Mouse (Mus musculus): ENCODE measurements around the gene Bptf.
A peak's percentile ranks its signal among the peaks of the same experiment; 100 is the strongest.
"Not testable (repeated sequence)": the region's sequence is repeated elsewhere in the genome, so short reads cannot be mapped to it uniquely, and the experiment has no call there.

Bptf gene

DNA sequence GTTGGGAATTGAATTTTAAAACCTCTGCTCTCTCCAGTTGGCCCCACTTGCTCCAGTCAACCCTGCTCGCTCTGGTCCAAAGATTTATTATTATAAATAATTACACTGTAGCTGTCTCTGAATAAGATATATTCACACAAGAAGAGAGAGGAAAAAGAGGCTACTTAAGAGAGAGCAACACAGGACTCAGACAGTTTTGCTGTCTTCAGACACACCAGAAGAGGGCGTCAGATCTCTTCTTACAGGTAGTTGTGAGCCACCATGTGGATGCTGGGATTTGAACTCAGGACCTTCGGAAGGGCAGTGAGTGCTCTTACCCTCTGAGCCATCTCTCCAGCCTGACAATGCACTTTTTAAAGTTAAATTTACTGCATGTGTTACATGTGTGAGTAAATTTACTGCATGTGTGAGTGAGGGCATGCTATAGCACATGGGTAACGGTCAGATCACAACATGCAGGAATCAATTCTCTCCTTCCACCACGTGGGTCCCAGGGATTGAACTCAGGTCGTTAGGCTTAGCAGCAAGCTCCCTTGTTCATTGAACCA, 114.5 kb downstream of the Bptf start:
- DNase-seq (ENCODE audit: low spot score in 2 of 2): no peak

DNA sequence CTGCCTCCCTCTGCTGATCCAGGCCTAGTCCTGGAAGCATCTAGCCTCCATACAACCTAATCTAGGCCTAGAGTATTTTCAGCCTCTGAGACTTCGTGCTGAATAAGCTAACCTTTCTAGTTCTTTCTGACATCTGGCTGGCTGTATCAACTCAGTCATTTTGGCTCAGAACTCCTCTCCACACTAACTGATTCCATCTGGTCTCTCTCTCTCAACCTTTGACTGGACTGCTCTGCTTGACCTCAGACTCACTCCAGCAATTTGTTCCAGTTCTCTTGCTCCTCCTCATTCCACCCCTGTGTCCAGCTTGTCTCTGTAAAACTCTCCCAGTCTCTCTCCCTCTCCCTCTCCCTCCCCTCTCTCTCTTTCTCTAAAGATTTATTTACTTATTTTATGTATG, 115.0 kb downstream of the Bptf start:
- DNase-seq (ENCODE audit: low spot score in 2 of 2): no peak

DNA sequence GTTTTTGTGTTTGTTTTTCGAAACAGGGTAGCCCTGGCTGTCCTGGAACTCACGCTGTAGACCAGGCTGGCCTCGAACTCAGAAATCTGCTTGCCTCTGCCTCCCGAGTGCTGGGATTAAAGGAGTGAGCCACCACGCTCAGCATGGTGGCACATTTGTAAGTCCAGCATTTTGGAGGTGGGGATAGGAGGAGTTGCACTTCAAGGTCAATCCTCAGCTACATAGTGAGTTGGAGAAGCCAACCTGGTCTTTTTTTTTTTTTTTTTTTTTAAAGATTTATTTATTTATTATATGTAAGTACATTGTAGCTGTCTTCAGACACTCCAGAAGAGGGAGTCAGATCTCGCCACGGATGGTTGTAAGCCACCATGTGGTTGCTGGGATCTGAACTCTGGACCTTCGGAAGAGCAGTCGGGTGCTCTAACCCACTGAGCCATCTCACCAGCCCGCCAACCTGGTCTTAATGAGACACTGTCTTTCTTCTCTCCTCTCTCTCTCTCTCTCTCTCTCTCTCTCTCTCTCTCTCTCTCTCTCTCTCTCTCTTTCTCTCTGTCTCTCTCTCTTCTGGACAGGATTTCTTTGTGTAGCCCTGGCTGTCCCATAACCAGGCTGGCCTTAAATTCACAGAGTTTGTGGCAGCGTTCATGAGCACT, 116.3 kb downstream of the Bptf start:
- DNase-seq (ENCODE audit: low spot score in 2 of 2): not testable (repeated sequence)

DNA sequence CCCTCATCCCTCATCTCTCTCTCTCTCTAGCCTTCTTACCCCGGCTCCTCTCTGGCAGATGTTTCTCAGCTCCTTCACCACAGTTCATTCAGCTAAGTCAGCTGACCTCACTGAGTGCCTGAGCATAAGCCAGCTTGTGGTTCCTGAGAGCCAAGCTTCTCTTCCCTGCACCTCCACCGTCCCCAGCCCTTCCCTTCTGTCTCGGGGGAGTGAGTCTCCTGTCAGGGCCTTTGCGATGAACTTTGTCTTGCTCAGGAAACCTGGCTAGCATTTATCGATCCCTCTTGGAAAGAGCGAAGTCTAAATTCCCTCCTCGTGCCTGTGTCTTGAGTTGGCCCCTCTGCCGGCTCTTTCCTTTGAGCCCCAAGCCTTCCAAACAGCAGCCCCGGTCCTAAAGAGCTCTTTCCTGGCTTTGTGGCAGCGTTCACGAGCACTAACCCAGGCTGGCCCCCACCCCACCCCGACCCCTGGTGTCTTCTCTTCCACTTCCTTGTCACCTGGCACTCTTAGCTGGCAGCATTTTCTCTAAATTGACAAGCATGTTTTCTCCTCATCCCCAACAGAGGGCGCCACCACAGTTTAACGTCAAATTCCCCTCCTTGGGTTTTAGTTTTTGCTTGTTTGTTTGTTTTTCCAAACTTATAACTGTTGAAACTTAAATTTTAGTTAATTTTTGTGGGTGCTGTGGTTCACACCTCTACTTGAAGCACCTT, 117.2 kb downstream of the Bptf start:
- no peak for DNase-seq (ENCODE audit: low spot score in 2 of 2)

DNA sequence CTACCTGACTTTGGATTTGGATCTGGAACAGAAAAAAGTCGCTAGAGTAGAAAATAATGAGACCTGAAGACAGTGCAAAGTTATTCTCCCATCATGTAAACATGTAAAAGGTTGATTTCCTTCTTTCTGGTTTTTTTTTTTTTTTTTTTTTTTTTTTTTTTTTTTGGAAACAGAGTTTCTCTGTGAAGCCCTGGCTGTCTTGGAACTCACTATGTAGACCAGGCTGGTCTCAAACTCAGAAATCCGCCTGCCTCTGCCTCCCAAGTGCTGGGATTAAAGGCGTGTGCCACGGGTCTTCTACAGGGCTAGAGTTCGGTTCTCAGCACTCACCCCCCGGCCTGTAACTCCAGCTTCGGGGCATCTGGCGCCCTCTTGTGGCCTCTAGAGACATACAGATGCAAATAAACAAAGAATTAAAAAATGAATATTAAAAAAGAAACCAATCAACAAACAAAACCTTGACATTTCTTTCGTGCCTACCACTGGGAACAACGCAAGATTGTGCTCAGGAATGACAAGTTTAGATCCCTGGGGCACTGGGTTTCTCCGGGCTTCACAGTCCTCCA, 117.8 kb downstream of the Bptf start:
- no peak for DNase-seq (ENCODE audit: low spot score in 2 of 2)

DNA sequence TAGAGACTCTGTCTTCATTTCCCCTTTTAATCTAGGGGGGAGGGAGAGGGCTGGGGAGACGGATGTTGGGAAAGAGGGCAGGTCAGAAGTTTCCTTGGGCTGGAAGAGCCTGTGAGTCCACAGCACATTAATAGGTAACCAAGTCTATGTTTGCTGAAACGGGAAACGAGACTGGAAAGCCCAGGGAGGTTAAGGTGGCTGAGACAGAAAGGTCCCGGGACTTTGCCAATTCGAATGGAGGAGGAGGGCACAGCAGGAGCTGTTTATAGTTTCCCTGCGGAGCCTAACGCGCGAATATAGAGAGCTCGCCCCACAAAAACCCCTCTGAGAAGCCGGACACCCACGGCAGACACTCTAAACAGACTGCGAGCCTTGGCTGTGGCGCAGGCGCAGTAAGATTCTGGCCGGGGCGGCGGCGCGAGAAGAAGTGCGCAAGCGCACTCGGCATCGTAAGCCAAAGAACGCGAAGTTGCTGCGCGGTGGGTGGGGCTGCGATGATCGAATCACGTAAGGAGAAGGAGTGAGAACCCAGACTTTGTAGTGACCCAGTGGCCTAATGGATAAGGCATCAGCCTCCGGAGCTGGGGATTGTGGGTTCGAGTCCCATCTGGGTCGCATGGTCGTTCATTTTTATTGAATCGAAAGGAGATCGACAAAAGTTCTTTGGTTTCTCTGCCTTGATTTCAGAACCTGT, 119.5 kb downstream of the Bptf start:
- DNase-seq (ENCODE audit: low spot score in 2 of 2): peak; percentile 97 to 99

DNA sequence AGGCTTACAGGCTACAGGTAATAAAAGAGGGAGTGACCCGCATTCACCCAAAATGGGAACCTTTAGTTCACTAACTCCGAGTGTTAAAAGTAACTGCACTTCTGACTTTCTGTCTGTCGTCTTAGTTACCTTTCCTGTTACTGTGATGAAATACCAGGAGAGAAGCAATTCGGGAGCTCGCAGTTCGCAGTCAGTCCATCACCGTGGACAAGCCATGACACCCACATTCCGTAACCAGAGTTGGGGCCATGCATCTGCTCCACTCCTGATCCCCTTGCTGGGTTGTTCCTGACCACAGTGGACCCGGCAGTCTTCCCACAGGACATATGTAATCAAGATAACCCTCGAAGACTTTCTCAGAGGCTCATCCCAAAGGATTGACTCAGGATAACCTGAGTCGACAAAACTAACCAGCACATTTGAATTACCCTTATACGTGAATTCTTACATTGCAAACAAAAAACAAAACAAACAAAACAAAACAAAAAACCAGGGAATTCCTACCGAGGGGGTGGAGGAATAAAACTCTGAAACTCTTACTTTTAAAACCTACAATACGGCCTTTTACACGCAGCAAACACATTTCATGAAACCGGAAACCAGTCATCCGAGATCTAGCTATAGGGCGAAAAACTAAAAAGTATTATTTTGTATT, 120.1 kb downstream of the Bptf start:
- DNase-seq (ENCODE audit: low spot score in 2 of 2): peak in 1 of 2 experiments; percentile 27

DNA sequence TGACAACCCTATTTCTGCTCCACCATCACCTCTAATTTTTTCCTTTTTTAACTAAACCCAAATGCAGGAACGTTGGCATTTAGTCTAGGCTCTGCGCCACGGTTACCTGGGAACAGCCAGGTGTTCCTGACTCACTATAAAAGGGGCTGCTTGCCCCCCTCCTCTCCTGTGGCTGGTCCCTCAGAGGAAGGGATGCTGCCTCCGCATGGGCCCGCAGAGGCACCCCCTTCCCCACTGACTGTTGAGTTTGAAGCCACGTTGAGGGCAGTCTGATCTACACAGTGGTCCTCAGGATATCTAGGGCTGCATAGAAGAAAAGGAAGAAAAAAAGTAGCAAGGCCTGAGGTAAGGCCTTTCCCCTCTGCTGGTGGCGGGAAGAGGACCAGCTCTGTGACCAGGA, 120.8 kb downstream of the Bptf start:
- DNase-seq (ENCODE audit: low spot score in 2 of 2): no peak

DNA sequence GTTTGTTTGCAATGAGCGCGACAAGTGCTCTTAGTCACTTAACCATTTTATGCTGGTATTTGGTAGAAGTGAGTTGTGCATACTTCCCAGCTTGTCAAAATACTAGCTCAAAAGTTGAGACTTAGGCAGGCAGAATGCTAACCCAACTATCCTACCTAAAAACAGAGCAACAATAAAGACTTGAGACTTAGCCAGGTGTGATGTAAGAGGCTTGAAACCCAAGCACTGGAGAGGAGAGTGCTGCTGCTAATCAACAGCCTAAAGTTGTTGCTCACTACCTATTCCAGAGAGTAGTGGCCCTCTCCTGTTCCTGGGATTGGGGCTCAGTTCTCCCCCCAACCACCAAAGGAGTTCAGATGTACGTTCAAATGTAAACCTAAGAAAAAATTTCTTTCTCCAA, 121.5 kb downstream of the Bptf start:
- DNase-seq (ENCODE audit: low spot score in 2 of 2): no peak

DNA sequence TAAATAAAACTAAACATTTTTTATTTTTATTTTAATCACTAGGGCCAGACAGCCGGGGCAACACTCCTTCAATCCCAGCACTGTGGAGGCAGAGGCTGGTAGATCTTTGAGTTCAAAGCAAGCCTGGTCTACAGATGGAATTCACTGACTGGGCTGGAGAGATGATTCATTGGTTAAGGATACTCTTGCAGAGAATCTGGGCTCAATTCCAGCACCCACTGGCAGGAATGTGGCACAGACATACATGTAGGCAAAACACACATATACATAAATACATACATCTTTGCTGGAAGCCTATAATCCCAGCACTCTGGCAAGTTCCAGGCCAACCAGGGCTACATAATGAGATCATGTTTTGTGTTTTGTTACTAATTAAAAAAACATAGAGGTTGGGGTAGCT, 126.4 kb downstream of the Bptf start:
- no peak for DNase-seq (ENCODE audit: low spot score in 2 of 2)

DNA sequence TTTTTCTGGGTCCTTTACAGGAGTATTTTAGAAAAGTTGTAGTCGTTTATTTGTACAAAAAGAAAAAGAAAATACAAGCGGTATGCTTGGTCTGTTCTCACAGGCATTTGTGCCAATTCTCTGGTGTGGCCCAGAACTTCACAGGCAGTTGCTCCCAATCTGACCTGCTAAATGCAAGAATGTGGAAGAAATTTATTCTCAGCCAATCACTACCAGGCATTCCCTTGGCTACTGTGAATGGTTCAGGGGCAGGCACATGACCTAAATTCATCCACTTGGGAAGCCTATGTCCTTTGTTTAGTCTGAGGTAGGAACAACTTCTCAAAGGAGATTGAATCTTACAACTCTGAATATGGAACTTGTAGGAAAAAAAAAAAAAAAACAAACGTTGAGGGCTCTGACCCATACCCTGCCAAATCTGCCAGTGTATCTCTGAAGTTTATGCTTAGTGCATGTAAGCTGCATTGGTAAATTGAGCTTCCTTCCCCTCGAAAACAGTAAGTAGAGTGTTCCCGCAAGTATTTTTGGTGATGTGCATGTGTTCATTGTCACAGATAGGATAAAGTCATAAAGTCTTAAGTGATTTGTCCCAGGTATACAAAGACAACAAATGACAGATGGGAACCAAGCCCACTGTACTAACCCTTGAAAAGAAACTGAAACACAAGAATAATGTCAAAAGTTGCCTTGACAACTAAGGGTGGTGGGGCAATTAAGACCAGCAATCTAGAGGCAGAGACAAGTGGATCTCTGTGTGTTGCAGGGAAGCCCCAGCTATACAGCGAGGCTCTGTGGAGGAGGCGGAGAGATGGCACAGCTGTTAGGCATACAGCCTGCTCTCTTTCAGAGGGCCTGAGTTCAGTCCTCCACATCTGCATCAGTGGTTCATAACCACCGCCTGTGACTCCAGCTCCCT, 129.9 kb downstream of the Bptf start:
- DNase-seq (ENCODE audit: low spot score in 2 of 2): no peak

DNA sequence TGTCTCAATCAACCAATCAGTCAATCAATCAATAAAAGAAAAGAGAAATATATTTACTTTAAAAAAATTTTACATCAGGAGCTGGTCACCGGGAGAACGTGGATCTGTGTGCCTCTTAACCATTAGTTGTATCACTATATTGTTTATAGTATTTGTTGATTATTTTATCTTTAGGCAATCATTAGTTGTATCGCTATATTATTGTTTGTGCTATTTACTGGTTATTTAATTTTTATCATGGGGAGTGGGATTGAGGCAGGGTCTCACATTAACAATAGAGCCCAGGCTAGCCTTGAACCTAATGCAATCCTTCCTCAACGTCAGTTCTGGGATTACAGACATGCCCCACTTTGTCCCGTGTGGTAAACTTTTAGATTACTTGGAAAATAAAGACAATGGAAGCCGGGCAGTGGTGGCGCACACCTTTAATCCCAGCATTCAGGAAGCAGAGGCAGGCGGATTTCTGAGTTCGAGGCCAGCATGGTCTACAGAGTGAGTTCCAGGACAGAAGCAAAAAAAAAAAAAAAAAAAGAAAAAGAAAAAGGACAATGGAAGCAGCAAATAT, 131.9 kb downstream of the Bptf start:
- DNase-seq (ENCODE audit: low spot score in 2 of 2): no peak

DNA sequence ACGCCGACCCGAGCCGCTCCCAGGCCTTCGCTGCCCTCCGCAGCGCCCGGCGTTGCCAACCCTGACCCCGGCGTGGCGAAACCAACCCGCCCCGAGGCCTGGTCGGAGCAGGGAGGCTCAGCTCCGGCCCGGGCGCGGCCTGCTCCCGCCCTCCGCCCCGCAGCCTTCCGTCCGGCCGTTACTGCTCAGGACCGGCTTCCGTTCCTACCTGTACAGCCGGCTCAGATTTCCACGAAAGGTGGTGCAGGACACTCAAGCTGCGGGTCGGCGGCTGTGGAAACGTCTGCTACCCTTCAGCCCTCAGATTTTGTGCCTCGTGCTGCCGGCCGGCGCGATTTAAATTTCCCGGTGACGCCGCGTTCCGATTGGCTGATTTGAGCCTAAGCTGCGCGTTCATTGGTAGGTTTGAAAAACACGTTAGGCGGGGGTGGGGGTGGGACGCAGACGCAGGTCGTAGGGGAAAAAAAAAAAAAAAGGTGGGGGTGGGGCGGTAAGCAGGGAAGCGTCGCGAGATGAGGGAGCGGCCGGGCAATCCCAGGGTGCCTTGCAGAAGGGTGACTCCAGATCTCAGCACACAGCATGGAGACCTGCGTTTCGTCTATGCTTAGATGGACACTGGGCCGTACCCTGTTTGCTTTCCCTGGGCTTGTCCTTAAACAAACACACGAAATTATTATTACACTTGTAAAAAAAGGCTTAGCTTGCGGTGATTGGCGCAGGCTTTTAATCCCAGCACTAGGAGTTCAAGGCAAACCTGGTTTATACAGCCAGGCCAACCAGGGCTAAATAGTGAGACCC, 132.6 kb downstream of the Bptf start, which contains the start of gene Kpna2:
Kpna2 (minus strand) TSS at position 391 of the 798 bp plus-strand sequence.
- DNase-seq (ENCODE audit: low spot score in 2 of 2): peak; percentile 89

DNA sequence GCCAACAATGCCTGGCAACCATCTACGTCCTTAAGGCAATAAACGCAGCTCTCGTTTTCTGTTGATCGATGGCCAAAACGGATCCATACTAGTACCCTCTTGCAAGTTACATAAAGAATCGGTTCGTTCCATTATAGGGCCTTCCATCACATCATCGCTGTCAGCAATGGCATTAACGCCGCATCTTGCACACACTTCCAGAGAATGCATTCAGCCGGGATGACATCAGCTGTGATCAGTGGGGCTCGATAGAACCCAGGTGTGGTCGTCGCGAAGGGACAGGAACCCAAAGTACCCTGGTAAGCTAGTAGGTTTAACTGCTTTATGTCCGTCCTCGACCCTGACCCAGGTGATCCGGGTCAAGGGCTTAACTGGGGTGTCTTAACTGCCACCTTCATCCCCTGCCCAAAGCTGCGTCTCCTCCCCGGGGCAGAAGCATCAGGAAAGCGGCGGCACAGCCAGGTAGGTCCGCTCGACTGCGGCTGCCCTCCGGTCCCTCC, 133.2 kb downstream of the Bptf start:
- DNase-seq (ENCODE audit: low spot score in 2 of 2): peak in 1 of 2 experiments; percentile 29

DNA sequence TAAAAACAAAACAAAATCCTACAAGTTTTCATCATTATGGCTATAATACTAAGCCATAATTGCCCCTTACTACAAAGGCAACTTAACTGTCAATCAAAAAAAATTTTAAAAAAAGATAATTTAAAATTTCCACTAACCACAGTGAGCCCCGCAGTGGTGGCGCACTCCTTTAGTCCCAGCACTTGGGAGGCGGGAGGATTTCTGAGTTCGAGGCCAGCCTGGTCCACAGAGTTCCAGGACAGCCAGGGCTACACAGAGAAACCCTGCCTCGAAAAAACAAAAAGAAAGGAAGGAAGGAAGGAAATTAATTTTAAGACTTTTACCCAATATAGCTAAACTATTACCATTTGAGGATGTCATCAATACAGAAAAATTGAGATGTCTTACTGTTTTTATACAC, 134.0 kb downstream of the Bptf start:
- no peak for DNase-seq (ENCODE audit: low spot score in 2 of 2)

DNA sequence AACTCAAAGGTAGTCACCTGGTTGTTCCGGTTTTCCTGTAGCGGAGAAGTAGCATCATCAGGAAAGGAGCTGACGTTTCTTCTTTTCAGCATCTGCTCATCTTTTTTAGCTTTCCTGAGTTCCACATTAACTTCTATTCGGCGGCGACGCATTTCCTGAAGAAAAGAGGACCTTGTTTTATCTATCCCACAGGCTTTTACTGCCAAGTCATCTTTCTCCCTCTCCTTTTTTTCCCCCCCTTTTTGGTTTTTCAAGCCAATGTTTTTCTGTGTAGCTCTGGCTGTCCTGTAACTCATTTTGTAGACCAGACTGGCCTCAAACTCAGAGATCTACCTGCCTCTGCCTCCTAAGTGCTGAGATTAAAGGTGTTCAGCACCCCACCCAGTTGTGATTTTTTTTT, 135.4 kb downstream of the Bptf start:
- DNase-seq (ENCODE audit: low spot score in 2 of 2): not testable (repeated sequence)

DNA sequence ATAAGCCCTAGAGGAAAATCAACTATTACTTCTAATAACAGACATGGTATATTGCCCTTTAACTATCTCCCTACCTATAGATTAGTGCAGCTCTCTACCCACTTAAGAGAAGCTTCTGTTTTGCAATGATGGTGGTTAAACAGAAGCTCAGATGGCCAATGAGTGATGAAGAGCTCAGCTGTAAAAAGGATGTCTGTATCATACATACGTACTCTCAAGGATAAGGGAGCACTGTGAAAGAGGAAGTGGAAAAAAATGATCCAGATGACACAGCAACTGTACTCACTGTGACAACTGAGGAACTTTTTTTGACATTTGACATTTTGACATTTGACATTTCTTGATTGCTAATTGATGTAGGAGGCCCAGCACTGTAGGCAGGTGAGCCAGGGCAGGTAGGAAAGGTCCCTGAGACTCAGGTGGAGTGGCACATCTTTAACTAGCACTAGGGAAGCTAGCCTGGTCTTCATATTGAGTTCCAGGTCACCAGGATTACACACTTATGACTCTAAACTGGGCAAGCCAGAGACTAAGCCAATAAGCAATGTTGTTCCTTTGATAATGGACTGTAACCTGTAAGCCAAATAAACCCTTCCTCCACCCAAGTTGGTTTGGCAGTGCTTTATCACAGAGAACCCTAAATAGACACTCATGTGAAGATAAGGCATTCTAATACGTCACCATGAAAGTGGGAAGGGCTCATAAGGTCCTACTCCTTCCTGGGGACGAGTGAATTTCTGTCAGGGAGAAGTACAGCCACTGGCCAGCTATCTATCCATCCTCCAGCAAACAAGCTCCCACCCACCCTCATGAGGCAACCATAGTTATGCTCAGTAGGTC, 137.5 kb downstream of the Bptf start:
- DNase-seq (ENCODE audit: low spot score in 2 of 2): peak; percentile 69 to 71

DNA sequence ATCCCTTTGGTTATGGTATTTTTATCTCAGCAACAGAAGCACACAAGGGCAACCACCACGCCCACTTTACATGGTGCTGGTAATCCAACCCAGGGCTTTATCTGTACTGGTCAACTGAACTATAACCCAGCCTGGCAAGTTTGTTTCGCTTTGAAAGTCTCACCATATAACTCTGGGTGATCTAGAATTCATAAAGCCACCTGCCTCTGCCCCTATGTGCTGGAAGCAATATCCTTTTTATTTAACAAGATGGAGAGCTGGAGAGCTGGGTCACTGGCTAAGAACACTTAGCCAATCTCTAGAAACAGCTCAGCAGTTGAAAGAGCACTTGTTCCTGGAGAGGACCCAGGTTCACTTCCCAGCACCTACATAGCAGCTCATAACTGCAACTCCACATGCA, 144.5 kb downstream of the Bptf start:
- no peak for DNase-seq (ENCODE audit: low spot score in 2 of 2)
